Mouse (Mus musculus) limb, embryonic 12.5 days (tissue): ENCODE data around the gene Pla2g12a. TPM values are rescaled to one million over a fixed set of nuclear protein-coding genes. Genes with fewer than 3 reads are reported as not detected.

ENCODE experiments used
- ATAC-seq: fragments of 200-750 bp; cut with Nextera tagmentation; 2 replicates; pipeline ENCODE4 v1.8.0; 2017; ENCODE audit warnings: low read depth, moderate TSS enrichment; ENCODE audit not compliant: insufficient number of reproducible peaks, insufficient read depth, low FRiP score, low TSS enrichment
- H3K27ac ChIP-seq: fragments of 300-500 bp; sonication (generic); 2 replicates; pipeline ENCODE4 v1.5.1; 2016; ENCODE audit warnings: mild to moderate bottlenecking, moderate library complexity
- H3K27me3 ChIP-seq: fragments of 300-500 bp; sonication (generic); 2 replicates; pipeline ENCODE4 v1.6.1; 2016; ENCODE audit warnings: mild to moderate bottlenecking, moderate library complexity
- H3K36me3 ChIP-seq: fragments of 300-500 bp; sonication (generic); 2 replicates; pipeline ENCODE4 v1.6.1; 2016; ENCODE audit warnings: mild to moderate bottlenecking, moderate library complexity
- H3K4me1 ChIP-seq: fragments of 300-500 bp; sonication (generic); replicated peaks from 2 replicates; pipeline ENCODE4 v1.6.1; 2016
- H3K4me2 ChIP-seq: fragments of 300-500 bp; sonication (generic); 2 replicates; pipeline ENCODE4 v1.6.1; 2016; ENCODE audit warnings: mild to moderate bottlenecking, moderate library complexity
- H3K4me3 ChIP-seq: fragments of 300-500 bp; sonication (generic); replicated peaks from 2 replicates; pipeline ENCODE4 v1.5.1; 2016; ENCODE audit warnings: mild to moderate bottlenecking
- H3K9ac ChIP-seq: fragments of 300-500 bp; sonication (generic); replicated peaks from 2 replicates; pipeline ENCODE4 v1.6.1; 2016; ENCODE audit warnings: mild to moderate bottlenecking, moderate library complexity
- H3K9me3 ChIP-seq: fragments of 300-500 bp; sonication (generic); 2 replicates; pipeline ENCODE4 v1.6.1; 2016; ENCODE audit warnings: mild to moderate bottlenecking, moderate library complexity
- WGBS: fragments of 180-500 bp; shearing (Covaris S2); methylation state at CpG from one replicate; pipeline ENCODE4 v1.1.7; 2016; 5-methylcytosine and 5-hydroxymethylcytosine counted together
- polyA plus RNA-seq: library from polyadenylated mRNA; unstranded; fragments of >200 nt; fragmentation: Nextera tagmentation; extraction: Ambion mirVana; gene quantifications from 2 replicates; pipeline ENCODE4 v1.2.1, GENCODE M21; 2016

Pla2g12a gene
- polyA plus RNA-seq, 1 experiment from 2014 or later: 24.5 TPM

DNA sequence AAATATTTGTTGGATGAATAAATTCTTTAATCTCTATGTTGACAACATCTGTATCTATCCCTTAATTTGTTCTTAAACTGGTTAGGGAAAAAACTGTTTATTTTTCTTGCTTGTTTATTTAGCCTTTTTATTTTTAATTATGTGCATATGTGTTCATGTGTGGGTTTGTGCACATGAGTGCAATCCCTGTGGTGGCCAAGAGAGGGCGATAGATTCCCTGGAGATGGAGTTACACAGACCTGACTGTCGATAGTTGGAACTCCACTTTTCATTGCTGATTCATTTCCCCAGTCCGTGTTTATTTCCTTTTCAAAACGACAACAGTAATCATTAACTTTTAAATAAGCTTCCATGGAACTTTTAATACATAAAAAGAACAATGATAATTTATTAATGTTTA is 54.0 kb downstream of the Pla2g12a start:
- WGBS: 47% methylated on average over 4 of the region's 4 CpGs
- no peak for ATAC-seq
- peaks cover 1% of the 10 kb centered on the region; the same call in 1 of the 2 replicates for H3K4me1 ChIP-seq
- H3K9ac ChIP-seq: no peak overlapping the region
- H3K36me3 ChIP-seq: no peaks in the 10 kb centered on the region
- H3K27ac ChIP-seq: no peak overlapping the region
- no peak overlapping the region for H3K4me3 ChIP-seq
- no peak overlapping the region for H3K4me2 ChIP-seq
- no peaks in the 10 kb centered on the region for H3K9me3 ChIP-seq
- H3K27me3 ChIP-seq: no peaks in the 10 kb centered on the region

DNA sequence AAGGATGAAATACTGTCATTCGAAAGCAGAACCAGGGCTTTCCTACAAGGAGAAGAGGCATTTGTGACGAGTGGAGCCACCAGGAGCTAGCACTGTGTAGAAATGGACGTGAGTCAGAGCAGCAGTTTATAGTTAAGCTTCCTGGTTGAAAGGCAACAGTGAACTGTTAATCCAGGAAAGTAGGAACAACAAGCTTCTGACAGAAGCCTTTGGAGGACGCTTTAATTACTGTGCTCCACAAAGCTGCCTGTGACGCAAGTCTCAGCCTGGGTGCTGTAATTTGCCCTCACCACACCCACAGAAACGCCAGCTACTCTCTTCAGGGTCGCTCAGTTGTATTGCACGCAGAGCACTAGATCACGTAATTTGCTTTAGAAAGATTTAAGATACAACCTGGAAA is 58.2 kb downstream of the Pla2g12a start:
- 36% methylated on average over 9 of the region's 9 CpGs for WGBS
- Histone ChIP-seq H3K27me3 (no peaks in the 10 kb centered on the region), H3K27ac (no peak overlapping the region), H3K9me3 (no peaks in the 10 kb centered on the region), H3K4me3 (no peak overlapping the region), H3K36me3 (no peaks in the 10 kb centered on the region), H3K9ac (no peak overlapping the region), H3K4me1 (peaks cover 9% of the 10 kb centered on the region), H3K4me2 (no peak overlapping the region)
- ATAC-seq: no peak

DNA sequence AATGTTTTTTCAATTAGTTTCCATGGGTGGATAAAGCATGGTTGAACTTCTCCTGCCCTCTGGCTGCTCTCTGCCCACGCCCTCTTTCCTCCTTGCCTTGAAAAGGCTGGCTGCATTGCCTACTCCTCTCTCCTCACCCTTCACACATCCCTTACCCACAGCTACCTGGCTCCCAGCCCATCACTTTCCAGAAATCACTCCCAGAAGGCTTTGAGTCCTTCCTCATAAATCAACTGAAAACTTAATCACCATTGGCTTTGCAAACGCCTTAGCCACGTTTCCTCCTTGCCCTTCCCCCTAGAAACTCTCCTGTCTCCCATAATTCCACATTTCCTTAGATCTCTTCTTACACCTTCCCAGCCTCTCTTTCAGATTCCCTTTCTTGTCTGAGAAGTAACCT is 59.4 kb downstream of the Pla2g12a start:
- Histone ChIP-seq H3K9ac (no peak overlapping the region), H3K4me3 (no peak overlapping the region), H3K27me3 (no peaks in the 10 kb centered on the region), H3K27ac (no peak overlapping the region), H3K36me3 (no peaks in the 10 kb centered on the region), H3K4me1 (peaks cover 9% of the 10 kb centered on the region), H3K9me3 (no peaks in the 10 kb centered on the region), H3K4me2 (no peak overlapping the region)
- 18% methylated on average over 3 of the region's 3 CpGs for WGBS
- ATAC-seq: no peak

GRCm38 (mm10) chr3:129939058-129939457 is 60.7 kb downstream of the Pla2g12a start:
- Histone ChIP-seq H3K27me3 (no peaks in the 10 kb centered on the region), H3K9me3 (no peaks in the 10 kb centered on the region), H3K4me2 (no peak overlapping the region), H3K4me3 (no peak overlapping the region), H3K9ac (no peak overlapping the region), H3K36me3 (no peaks in the 10 kb centered on the region), H3K27ac (no peak overlapping the region), H3K4me1 (peaks cover 9% of the 10 kb centered on the region)
- ATAC-seq: no peak
- WGBS: 43% methylated on average over 7 of the region's 7 CpGs

DNA sequence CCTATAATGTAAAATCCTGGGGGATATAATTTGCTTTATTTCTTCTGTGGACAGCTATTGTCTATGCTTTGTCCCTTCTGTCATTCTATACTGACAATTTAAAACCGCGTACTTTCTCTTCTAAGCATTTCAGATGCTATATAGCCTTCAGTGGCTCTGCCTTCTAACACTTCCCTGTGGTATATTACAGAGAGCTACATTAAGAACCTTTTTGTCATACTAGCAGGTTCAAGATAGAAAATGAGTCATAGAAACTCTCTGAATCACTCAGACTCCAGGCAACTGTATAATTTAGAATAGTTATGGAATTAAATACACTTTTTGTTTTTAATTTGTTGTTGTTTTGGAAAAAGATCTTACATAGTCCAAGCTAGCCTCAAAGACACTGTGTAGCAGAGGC is 62.4 kb downstream of the Pla2g12a start:
- Histone ChIP-seq H3K4me2 (no peak overlapping the region), H3K4me1 (peaks cover 9% of the 10 kb centered on the region), H3K27me3 (no peaks in the 10 kb centered on the region), H3K4me3 (no peak overlapping the region), H3K36me3 (no peaks in the 10 kb centered on the region), H3K9ac (no peak overlapping the region), H3K27ac (no peak overlapping the region), H3K9me3 (no peaks in the 10 kb centered on the region)
- WGBS: 94% methylated on average over 2 of the region's 2 CpGs
- ATAC-seq: no peak

- H3K9ac ChIP-seq: no peak overlapping the region
- 87% methylated on average over 1 of the region's 1 CpGs for WGBS
- no peak overlapping the region for H3K4me2 ChIP-seq
- H3K9me3 ChIP-seq: no peaks in the 10 kb centered on the region
- ATAC-seq: no peak
- H3K27ac ChIP-seq: no peak overlapping the region
- H3K36me3 ChIP-seq: no peaks in the 10 kb centered on the region
- H3K27me3 ChIP-seq: no peaks in the 10 kb centered on the region
- H3K4me3 ChIP-seq: no peak overlapping the region
- peaks cover 9% of the 10 kb centered on the region for H3K4me1 ChIP-seq
Observed at GRCm38 (mm10) chr3:129941291-129941690, 62.9 kb downstream of the Pla2g12a start.

GRCm38 (mm10) chr3:129943813-129944212 is 65.4 kb downstream of the Pla2g12a start:
- no peaks in the 10 kb centered on the region for H3K9me3 ChIP-seq
- no peaks in the 10 kb centered on the region for H3K36me3 ChIP-seq
- H3K4me1 ChIP-seq: no peaks in the 10 kb centered on the region
- H3K4me3 ChIP-seq: no peak overlapping the region
- H3K4me2 ChIP-seq: no peak overlapping the region
- H3K9ac ChIP-seq: no peak overlapping the region
- no peaks in the 10 kb centered on the region for H3K27me3 ChIP-seq
- no peak for ATAC-seq
- 70% methylated on average over 4 of the region's 4 CpGs for WGBS
- H3K27ac ChIP-seq: no peak overlapping the region

Other genes starting within 250 kb of the Pla2g12a start
- 1.6 and 2.0 TPM in 2 replicates for gene Egf, start 123.3 kb upstream of the Pla2g12a start, polyA plus RNA-seq
- not detected in 2 replicates for gene Lrit3, start 74.6 kb upstream of the Pla2g12a start, polyA plus RNA-seq
- 0.18 TPM in 1 of 2 replicates, not detected in the other for gene Rrh, start 56.0 kb upstream of the Pla2g12a start, polyA plus RNA-seq
- gene Gar1, start 47.2 kb upstream of the Pla2g12a start, polyA plus RNA-seq: 110 and 118 TPM in 2 replicates
- 0.13 and 0.23 TPM in 2 replicates for gene Cfi, start 42.7 kb upstream of the Pla2g12a start, polyA plus RNA-seq
- gene Casp6, start 22.8 kb downstream of the Pla2g12a start, polyA plus RNA-seq: 107 and 109 TPM in 2 replicates
- 12.5 and 13.7 TPM in 2 replicates for gene Mcub, start 91.6 kb downstream of the Pla2g12a start, polyA plus RNA-seq
- 31.8 and 36.3 TPM in 2 replicates for gene Sec24b, start 182.9 kb downstream of the Pla2g12a start, polyA plus RNA-seq